Mouse (Mus musculus) heart, postnatal 0 days (tissue): ENCODE data around the gene Gm45261.

Source experiments
- CTCF ChIP-seq: IDR thresholded peaks from 2 replicates; pipeline ENCODE4 v1.5.1; 2016; ENCODE audit warnings: antibody characterized with exemption, control low read depth, low read depth
- EP300 ChIP-seq: IDR thresholded peaks from 2 replicates; pipeline ENCODE4 v1.6.1; 2016; ENCODE audit warnings: antibody characterized with exemption, low read depth

DNA sequence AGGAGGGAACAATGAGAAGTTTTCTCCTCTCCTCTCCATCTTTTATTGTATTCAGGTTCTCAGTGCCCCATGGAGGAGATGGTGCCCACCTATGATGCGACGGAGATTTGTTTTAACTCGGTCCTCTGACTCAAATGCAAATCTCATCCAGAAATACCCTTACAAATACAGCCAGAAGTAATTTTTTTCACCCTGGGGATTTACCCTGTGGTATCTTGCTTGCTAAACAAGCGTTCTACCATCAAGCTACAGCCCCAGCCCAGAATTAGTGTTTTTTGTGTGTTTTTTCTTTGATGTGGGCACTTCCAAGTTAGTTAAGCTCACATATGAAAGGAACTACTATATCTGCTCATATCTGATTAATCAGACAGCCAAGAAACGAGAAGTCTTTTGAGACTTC lies 44.9 kb downstream of the Gm45261 start:
- TF ChIP-seq CTCF (no peak), EP300 (no peak)
